Mouse (Mus musculus): ENCODE data around the gene Sytl3.
"Not testable (repeated sequence)": the region's sequence is repeated elsewhere in the genome, so short reads cannot be mapped to it uniquely, and the experiment has no call there.

Gene Sytl3

GRCm38 (mm10) chr17:6695712-6696111 lies 36.8 kb downstream of the Sytl3 start:
- DNase-seq: not testable (repeated sequence)

- not testable (repeated sequence) for DNase-seq
Observed at GRCm38 (mm10) chr17:6696521-6696920, 37.6 kb downstream of the Sytl3 start.

- DNase-seq: peak; percentile 43
Observed at GRCm38 (mm10) chr17:6697224-6697775, 38.4 kb downstream of the Sytl3 start.

- DNase-seq: not testable (repeated sequence)
Observed at GRCm38 (mm10) chr17:6699502-6699901, 40.6 kb downstream of the Sytl3 start.

- not testable (repeated sequence) for DNase-seq
Observed at GRCm38 (mm10) chr17:6700077-6700476, 41.2 kb downstream of the Sytl3 start.

- not testable (repeated sequence) for DNase-seq
Observed at GRCm38 (mm10) chr17:6702625-6703221, 43.8 kb downstream of the Sytl3 start.

- not testable (repeated sequence) for DNase-seq
Observed at GRCm38 (mm10) chr17:6703381-6704270, 44.7 kb downstream of the Sytl3 start.

- not testable (repeated sequence) for DNase-seq
Observed at GRCm38 (mm10) chr17:6706448-6706847, 47.6 kb downstream of the Sytl3 start.

GRCm38 (mm10) chr17:6707422-6707821 lies 48.5 kb downstream of the Sytl3 start:
- not testable (repeated sequence) for DNase-seq

- not testable (repeated sequence) for DNase-seq
Observed at GRCm38 (mm10) chr17:6708194-6708593, 49.3 kb downstream of the Sytl3 start.

- DNase-seq: not testable (repeated sequence)
Observed at GRCm38 (mm10) chr17:6713483-6713882, 54.6 kb downstream of the Sytl3 start.

- DNase-seq: not testable (repeated sequence)
Observed at GRCm38 (mm10) chr17:6713944-6714343, 55.1 kb downstream of the Sytl3 start.

- no peak for DNase-seq
Observed at GRCm38 (mm10) chr17:6727996-6728610, 69.2 kb downstream of the Sytl3 start.

GRCm38 (mm10) chr17:6729244-6729742 lies 70.4 kb downstream of the Sytl3 start:
- no peak for DNase-seq

- no peak for DNase-seq
Observed at GRCm38 (mm10) chr17:6731132-6731531, 72.2 kb downstream of the Sytl3 start.

GRCm38 (mm10) chr17:6731634-6732033 lies 72.7 kb downstream of the Sytl3 start:
- no peak for DNase-seq

- DNase-seq: no peak
Observed at GRCm38 (mm10) chr17:6732665-6733064, 73.8 kb downstream of the Sytl3 start.

- DNase-seq: no peak
Observed at GRCm38 (mm10) chr17:6733322-6733875, 74.5 kb downstream of the Sytl3 start.

- no peak for DNase-seq
Observed at GRCm38 (mm10) chr17:6734746-6735441, 76.0 kb downstream of the Sytl3 start.

GRCm38 (mm10) chr17:6736306-6737272 lies 77.7 kb downstream of the Sytl3 start:
- DNase-seq: no peak

All from cerebellum, adult 8-10 months (tissue).